Mouse (Mus musculus): ENCODE results near the gene Ndufc2. TPM values are rescaled to one million over a fixed set of nuclear protein-coding genes. Genes with fewer than 3 reads are reported as not detected.

The Ndufc2 gene
- polyA plus RNA-seq, 1 experiment from 2014 or later = 429 TPM

DNA sequence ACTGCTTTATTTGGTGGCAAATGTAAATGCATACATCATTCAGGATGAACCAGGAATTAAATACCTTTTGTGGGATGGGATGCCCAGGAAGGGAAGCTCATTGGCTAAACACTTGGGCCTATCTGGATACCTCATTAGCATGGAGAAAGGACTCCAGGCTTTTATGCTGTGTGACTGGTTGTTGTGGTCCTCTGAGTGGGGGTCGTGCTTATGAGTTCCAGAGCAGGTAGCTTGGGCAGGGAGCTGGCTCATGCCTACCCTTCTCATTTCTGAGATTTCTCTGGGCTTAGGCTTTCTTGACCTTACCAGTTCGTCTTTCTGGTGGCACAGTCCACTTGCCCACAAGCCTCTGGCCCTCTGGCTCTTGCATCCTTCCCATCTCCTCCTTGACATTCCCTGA lies 5.4 kb upstream of the Ndufc2 start:
- H3K9me3 ChIP-seq (ENCODE audit: control insufficient read depth, low read length) = no peaks in the 10 kb centered on the region
- H3K4me1 ChIP-seq (ENCODE audit: control insufficient read depth, insufficient read depth, low read length) = no peaks in the 10 kb centered on the region
- H3K4me3 ChIP-seq (ENCODE audit: low read depth, low read length) = no peak overlapping the region
- H3K4me2 ChIP-seq (ENCODE audit: low read depth, low read length) = no peak overlapping the region
- no peak for ATAC-seq (ENCODE audit: low read depth)
- H3K36me3 ChIP-seq (ENCODE audit: control insufficient read depth, insufficient read depth, low read length) = peaks cover 27% of the 10 kb centered on the region
- WGBS = 82% methylated on average over 2 of the region's 2 CpGs
- H3K9ac ChIP-seq (ENCODE audit: low read depth, low read length) = no peak overlapping the region
- DNase-seq (ENCODE audit: low spot score) = no peak
- H3K27ac ChIP-seq (replicated peaks; ENCODE audit: low read depth, low read length) = no peak overlapping the region
- no peaks in the 10 kb centered on the region for H3K27me3 ChIP-seq (replicated peaks; ENCODE audit: control insufficient read depth, insufficient read depth, low read length)

DNA sequence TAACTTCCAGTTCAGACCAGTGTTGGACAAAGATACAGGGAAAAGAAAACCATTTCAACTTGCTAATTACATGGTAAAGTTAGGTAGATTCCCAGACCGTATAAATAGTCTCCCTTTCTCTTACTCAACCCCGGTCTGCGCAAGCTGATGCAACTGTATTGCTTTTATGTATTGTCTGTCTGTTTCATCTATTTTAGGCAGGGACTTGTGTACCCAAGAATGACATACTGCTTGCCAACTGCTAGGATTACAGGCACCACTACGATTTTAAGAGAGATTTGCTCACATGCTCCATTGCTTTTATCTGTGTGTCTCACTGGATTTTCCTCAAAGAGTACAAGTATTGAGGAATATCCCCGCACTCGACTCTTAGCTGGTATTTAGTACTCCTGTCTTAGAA lies 860 bp upstream of the Ndufc2 start:
- WGBS = 88% methylated on average over 6 of the region's 6 CpGs
- Histone ChIP-seq H3K4me2 (ENCODE audit: low read depth, low read length) (no peak overlapping the region), H3K27ac (replicated peaks; ENCODE audit: low read depth, low read length) (no peak overlapping the region), H3K27me3 (replicated peaks; ENCODE audit: control insufficient read depth, insufficient read depth, low read length) (no peaks in the 10 kb centered on the region), H3K4me1 (ENCODE audit: control insufficient read depth, insufficient read depth, low read length) (peaks cover 9% of the 10 kb centered on the region; the same call in 1 of the 2 replicates), H3K36me3 (ENCODE audit: control insufficient read depth, insufficient read depth, low read length) (peaks cover 7% of the 10 kb centered on the region; the same call in 1 of the 2 replicates), H3K9ac (ENCODE audit: low read depth, low read length) (no peak overlapping the region), H3K4me3 (ENCODE audit: low read depth, low read length) (no peak overlapping the region), H3K9me3 (ENCODE audit: control insufficient read depth, low read length) (0 out of 2 replicates have a peak, but pooled peaks cover 4% of the 10 kb centered on the region)
- ATAC-seq (ENCODE audit: low read depth) = no peak
- DNase-seq (ENCODE audit: low spot score) = no peak

DNA sequence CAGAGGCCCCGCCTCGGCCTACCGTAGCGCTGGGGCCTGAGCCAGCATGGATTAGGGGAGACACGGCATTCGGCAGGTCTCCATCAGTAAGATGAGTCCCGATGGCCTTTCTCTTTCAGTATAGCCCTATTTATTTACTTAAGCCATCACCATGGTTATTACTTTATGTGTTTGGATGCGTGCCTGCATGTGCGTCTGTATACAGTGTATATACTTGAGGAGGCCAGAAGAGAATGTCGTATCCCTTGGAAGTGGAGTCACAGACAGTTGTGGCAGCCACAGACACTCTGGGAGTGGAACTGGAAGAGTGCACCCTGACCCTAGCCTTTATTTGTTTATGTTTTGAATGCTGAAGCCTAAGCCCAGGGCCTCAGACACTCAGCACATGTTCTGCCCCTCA lies 7.3 kb downstream of the Ndufc2 start:
- no peaks in the 10 kb centered on the region for H3K4me1 ChIP-seq (ENCODE audit: control insufficient read depth, insufficient read depth, low read length)
- 82% methylated on average over 10 of the region's 10 CpGs for WGBS
- no peak overlapping the region for H3K27ac ChIP-seq (replicated peaks; ENCODE audit: low read depth, low read length)
- H3K4me3 ChIP-seq (ENCODE audit: low read depth, low read length) = no peak overlapping the region
- H3K27me3 ChIP-seq (replicated peaks; ENCODE audit: control insufficient read depth, insufficient read depth, low read length) = no peaks in the 10 kb centered on the region
- ATAC-seq (ENCODE audit: low read depth) = peak; percentile 45
- 0 out of 2 replicates have a peak, but pooled peaks cover 4% of the 10 kb centered on the region for H3K9me3 ChIP-seq (ENCODE audit: control insufficient read depth, low read length)
- H3K9ac ChIP-seq (ENCODE audit: low read depth, low read length) = no peak overlapping the region
- H3K36me3 ChIP-seq (ENCODE audit: control insufficient read depth, insufficient read depth, low read length) = peaks cover 45% of the 10 kb centered on the region
- H3K4me2 ChIP-seq (ENCODE audit: low read depth, low read length) = no peak overlapping the region
- no peak for DNase-seq (ENCODE audit: low spot score)

DNA sequence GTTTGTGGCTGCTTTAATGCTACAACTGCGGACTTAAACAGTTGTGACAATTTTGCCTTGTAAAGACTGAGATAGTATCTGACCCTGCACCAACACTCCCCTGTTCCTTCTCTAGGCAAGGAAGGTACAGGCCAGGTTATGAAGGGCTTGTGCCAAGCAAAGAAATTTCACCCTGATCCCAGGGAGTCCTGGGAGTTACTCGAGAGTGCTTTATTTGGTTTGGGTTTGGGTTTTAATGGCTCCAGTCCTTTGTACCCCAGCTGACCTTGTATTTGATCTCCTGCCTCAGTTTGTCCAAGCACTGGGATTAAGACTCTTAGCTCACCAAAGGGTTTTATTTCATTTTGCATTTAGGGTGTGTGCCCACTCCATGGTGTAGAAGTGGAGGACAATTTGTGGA lies 11.3 kb downstream of the Ndufc2 start:
- no peak for ATAC-seq (ENCODE audit: low read depth)
- Histone ChIP-seq H3K27ac (replicated peaks; ENCODE audit: low read depth, low read length) (no peak overlapping the region), H3K4me3 (ENCODE audit: low read depth, low read length) (no peak overlapping the region), H3K36me3 (ENCODE audit: control insufficient read depth, insufficient read depth, low read length) (peaks cover 38% of the 10 kb centered on the region), H3K27me3 (replicated peaks; ENCODE audit: control insufficient read depth, insufficient read depth, low read length) (no peaks in the 10 kb centered on the region), H3K4me1 (ENCODE audit: control insufficient read depth, insufficient read depth, low read length) (no peaks in the 10 kb centered on the region), H3K9me3 (ENCODE audit: control insufficient read depth, low read length) (no peaks in the 10 kb centered on the region), H3K9ac (ENCODE audit: low read depth, low read length) (no peak overlapping the region), H3K4me2 (ENCODE audit: low read depth, low read length) (no peak overlapping the region)
- DNase-seq (ENCODE audit: low spot score) = no peak
- 83% methylated on average over 2 of the region's 2 CpGs for WGBS

DNA sequence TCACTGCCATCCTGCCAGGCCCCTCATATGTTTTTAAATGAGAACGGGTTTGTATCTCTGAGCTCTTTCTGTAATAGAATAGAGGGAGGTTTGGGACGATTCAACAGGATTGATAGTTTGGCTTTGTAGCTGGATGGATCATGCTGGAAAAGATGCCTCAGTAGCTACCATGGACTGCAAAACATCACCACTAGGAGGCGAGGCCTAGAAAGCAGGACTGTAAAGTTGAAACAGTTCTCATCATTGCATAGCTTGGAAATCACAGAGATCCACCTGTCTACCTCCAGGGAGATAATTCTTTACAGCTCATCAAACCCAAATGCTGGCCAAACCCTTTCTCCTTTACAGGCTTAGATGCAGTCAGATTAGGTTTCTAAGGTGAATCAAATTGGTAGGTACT lies 11.8 kb downstream of the Ndufc2 start:
- DNase-seq (ENCODE audit: low spot score) (no peak), ATAC-seq (ENCODE audit: low read depth) (no peak)
- no peak overlapping the region for H3K27ac ChIP-seq (replicated peaks; ENCODE audit: low read depth, low read length)
- no peaks in the 10 kb centered on the region for H3K4me1 ChIP-seq (ENCODE audit: control insufficient read depth, insufficient read depth, low read length)
- no peaks in the 10 kb centered on the region for H3K27me3 ChIP-seq (replicated peaks; ENCODE audit: control insufficient read depth, insufficient read depth, low read length)
- H3K36me3 ChIP-seq (ENCODE audit: control insufficient read depth, insufficient read depth, low read length) = peaks cover 38% of the 10 kb centered on the region
- H3K9ac ChIP-seq (ENCODE audit: low read depth, low read length) = no peak overlapping the region
- H3K4me3 ChIP-seq (ENCODE audit: low read depth, low read length) = no peak overlapping the region
- no peak overlapping the region for H3K4me2 ChIP-seq (ENCODE audit: low read depth, low read length)
- no peaks in the 10 kb centered on the region for H3K9me3 ChIP-seq (ENCODE audit: control insufficient read depth, low read length)
- WGBS = 76% methylated on average over 3 of the region's 3 CpGs

DNA sequence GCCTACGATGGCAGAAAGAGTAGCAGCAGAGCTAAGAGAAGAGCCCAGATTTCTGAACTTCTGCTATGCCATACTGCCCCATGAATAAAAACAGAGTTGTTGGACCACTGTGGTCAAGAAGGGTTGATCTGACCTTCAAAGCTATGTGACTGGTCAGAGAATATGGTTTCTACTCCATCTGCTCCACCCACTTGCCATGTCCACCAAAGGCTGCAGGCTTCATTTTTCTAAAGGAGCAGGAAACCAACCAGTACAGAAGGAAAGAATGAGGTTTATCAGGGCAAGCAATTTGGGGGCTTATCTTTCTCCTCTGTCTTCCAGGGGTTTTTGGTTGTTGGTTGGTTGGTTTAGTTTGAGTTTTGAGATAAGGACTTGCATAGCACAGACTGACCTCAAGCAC lies 14.2 kb downstream of the Ndufc2 start:
- WGBS = 97% methylated on average over 1 of the region's 1 CpGs
- Histone ChIP-seq H3K27me3 (replicated peaks; ENCODE audit: control insufficient read depth, insufficient read depth, low read length) (no peaks in the 10 kb centered on the region), H3K27ac (replicated peaks; ENCODE audit: low read depth, low read length) (no peak overlapping the region), H3K36me3 (ENCODE audit: control insufficient read depth, insufficient read depth, low read length) (peaks cover 19% of the 10 kb centered on the region), H3K9ac (ENCODE audit: low read depth, low read length) (no peak overlapping the region), H3K4me1 (ENCODE audit: control insufficient read depth, insufficient read depth, low read length) (no peaks in the 10 kb centered on the region), H3K4me2 (ENCODE audit: low read depth, low read length) (no peak overlapping the region), H3K9me3 (ENCODE audit: control insufficient read depth, low read length) (no peaks in the 10 kb centered on the region), H3K4me3 (ENCODE audit: low read depth, low read length) (no peak overlapping the region)
- DNase-seq (ENCODE audit: low spot score) = no peak
- no peak for ATAC-seq (ENCODE audit: low read depth)

DNA sequence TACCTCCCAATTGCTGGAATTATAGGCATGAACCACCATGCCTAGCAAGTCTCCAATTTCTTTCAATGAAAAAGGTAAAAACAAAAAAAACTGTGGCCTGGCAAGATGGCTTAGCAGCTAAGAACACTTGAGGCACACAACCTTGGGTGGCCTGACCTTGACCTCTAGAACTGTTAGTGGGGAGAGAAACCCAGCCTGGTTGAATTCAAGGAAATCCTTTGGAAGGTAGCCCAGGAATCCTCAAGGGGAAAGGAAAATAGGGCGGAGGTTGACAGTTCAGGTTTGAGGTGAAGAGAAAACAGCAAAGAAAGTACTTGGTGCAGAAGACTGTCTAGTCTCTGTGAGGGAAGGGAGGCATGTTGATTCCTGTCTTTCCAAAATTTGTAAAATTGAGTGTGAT lies 14.6 kb downstream of the Ndufc2 start:
- no peak for ATAC-seq (ENCODE audit: low read depth)
- Histone ChIP-seq H3K4me1 (ENCODE audit: control insufficient read depth, insufficient read depth, low read length) (no peaks in the 10 kb centered on the region), H3K9ac (ENCODE audit: low read depth, low read length) (no peak overlapping the region), H3K36me3 (ENCODE audit: control insufficient read depth, insufficient read depth, low read length) (peaks cover 15% of the 10 kb centered on the region), H3K4me2 (ENCODE audit: low read depth, low read length) (no peak overlapping the region), H3K4me3 (ENCODE audit: low read depth, low read length) (no peak overlapping the region), H3K9me3 (ENCODE audit: control insufficient read depth, low read length) (no peaks in the 10 kb centered on the region), H3K27ac (replicated peaks; ENCODE audit: low read depth, low read length) (no peak overlapping the region), H3K27me3 (replicated peaks; ENCODE audit: control insufficient read depth, insufficient read depth, low read length) (no peaks in the 10 kb centered on the region)
- WGBS = 59% methylated on average over 1 of the region's 1 CpGs
- no peak for DNase-seq (ENCODE audit: low spot score)

DNA sequence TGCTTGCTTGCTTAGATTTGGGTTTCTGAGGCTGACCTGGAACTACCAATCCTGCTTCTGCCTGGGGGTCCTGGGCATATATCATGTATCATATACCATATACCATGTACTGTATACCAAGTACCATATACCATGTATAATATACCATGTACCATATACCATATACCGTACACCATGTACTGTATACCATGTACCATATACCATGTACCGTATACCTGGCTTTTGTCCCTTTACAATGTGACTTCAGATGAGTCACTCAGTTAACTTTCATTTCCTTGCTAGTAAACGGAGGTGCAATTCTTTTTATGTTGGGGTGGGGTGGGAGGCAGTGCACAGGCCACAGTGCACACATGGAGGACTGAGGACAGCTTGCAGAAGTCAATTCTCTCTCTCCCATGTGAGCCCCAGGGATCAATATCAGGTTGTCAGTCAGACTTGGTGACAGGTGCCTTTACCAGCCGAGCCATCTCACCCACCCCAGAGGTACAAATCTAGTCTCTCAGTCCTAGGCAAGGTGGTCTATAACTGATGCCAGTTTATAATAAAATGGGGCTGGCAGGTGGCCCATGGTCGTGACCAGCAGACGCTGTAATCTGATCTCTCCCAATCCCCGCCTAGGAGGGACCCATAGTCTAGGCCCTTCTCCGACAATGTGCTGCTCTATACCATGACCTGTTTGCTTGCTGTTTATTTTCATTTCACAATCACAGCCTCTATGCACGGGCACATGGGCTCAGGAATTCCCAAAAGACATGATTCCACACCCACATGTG lies 15.3 kb downstream of the Ndufc2 start:
- H3K9me3 ChIP-seq (ENCODE audit: control insufficient read depth, low read length) = no peaks in the 10 kb centered on the region
- H3K9ac ChIP-seq (ENCODE audit: low read depth, low read length) = no peak overlapping the region
- H3K36me3 ChIP-seq (ENCODE audit: control insufficient read depth, insufficient read depth, low read length) = peaks cover 8% of the 10 kb centered on the region
- no peak overlapping the region for H3K27ac ChIP-seq (replicated peaks; ENCODE audit: low read depth, low read length)
- WGBS = 41% methylated on average over 9 of the region's 9 CpGs
- DNase-seq (ENCODE audit: low spot score) (peak; percentile 23), ATAC-seq (ENCODE audit: low read depth) (0 out of 2 replicates have a peak, but pooled peaks have one; percentile 48)
- H3K4me2 ChIP-seq (ENCODE audit: low read depth, low read length) = no peak overlapping the region
- H3K27me3 ChIP-seq (replicated peaks; ENCODE audit: control insufficient read depth, insufficient read depth, low read length) = no peaks in the 10 kb centered on the region
- no peaks in the 10 kb centered on the region for H3K4me1 ChIP-seq (ENCODE audit: control insufficient read depth, insufficient read depth, low read length)
- H3K4me3 ChIP-seq (ENCODE audit: low read depth, low read length) = no peak overlapping the region

DNA sequence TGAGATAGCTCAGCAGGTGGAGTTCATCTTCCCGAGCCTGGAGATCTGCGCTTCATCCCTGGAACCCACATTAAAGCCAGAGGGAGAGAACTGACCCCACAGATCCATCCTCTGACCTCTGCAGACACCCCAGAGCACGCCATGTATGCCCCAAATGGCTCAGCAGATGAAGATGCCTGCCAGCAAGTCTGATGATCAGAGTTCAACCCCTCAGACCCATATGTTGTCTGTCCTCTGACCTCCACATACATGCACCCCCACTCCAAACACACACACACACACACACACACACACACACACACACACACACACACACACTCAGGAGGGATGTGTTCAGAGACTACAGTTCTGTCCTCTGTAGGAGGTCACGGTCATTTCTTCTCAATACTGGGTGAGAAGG lies 16.7 kb downstream of the Ndufc2 start:
- ATAC-seq (ENCODE audit: low read depth) (no peak), DNase-seq (ENCODE audit: low spot score) (no peak)
- Histone ChIP-seq H3K4me2 (ENCODE audit: low read depth, low read length) (no peak overlapping the region), H3K27ac (replicated peaks; ENCODE audit: low read depth, low read length) (no peak overlapping the region), H3K4me1 (ENCODE audit: control insufficient read depth, insufficient read depth, low read length) (no peaks in the 10 kb centered on the region), H3K4me3 (ENCODE audit: low read depth, low read length) (no peak overlapping the region), H3K27me3 (replicated peaks; ENCODE audit: control insufficient read depth, insufficient read depth, low read length) (no peaks in the 10 kb centered on the region), H3K9me3 (ENCODE audit: control insufficient read depth, low read length) (no peaks in the 10 kb centered on the region), H3K9ac (ENCODE audit: low read depth, low read length) (no peak overlapping the region), H3K36me3 (ENCODE audit: control insufficient read depth, insufficient read depth, low read length) (no peaks in the 10 kb centered on the region; the same call in 1 of the 2 replicates)
- 83% methylated on average over 4 of the region's 4 CpGs for WGBS

Measured in embryonic facial prominence, embryonic 14.5 days (tissue).